Mouse (Mus musculus): ENCODE results near the gene Crb3. TPM values are rescaled to one million over a fixed set of nuclear protein-coding genes. Genes with fewer than 3 reads are reported as not detected.

Crb3 gene
- polyA plus RNA-seq (2016; fragmentation: Nextera tagmentation; extraction: Ambion mirVana), result 1.9 and 2.7 TPM in 2 replicates

GRCm38 (mm10) chr17:57058891-57059485 lies at the start of gene Crb3:
Gene Crb3 (plus strand): TSS chr17:57059105.
- H3K36me3 ChIP-seq, result no peaks in the 10 kb centered on the region
- no peaks in the 10 kb centered on the region for H3K9me3 ChIP-seq (replicated peaks)
- peaks cover 25% of the 10 kb centered on the region for H3K4me1 ChIP-seq
- no peak for DNase-seq (ENCODE audit: low spot score)
- peak within 1 kb of the TSS; percentile 78 for H3K4me3 ChIP-seq
- WGBS, result 1% methylated on average over 12 of the region's 22 CpGs
- H3K27me3 ChIP-seq (ENCODE audit: low read depth, poor library complexity, severe bottlenecking), result peaks cover 58% of the 10 kb centered on the region
- H3K27ac ChIP-seq, result peak within 1 kb of the TSS; percentile 78

DNA sequence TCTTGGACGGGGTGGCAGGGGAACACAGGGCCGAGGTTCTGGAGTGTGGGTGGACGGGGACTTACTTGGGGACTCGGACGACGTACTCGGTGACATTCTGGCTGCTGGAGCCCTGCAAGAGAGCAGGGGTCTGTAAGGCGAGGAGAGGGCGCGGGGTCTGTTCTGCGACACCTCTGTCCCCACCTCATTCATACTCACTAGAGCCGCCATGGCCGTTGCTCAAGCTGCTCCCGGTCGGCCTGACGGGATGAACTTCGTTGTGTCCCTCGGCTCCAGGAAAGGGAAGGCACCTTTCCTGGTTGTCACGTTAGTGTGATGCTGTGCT lies 48.0 kb upstream of the Crb3 start:
- WGBS, result 1% methylated on average over 19 of the region's 19 CpGs

GRCm38 (mm10) chr17:57011236-57012141 lies 47.4 kb upstream of the Crb3 start, which contains the start of the genes Gtf2f1 and Gm17949:
Gene Gtf2f1 (minus strand): TSS chr17:57011288.
Gene Gm17949 (plus strand): TSS chr17:57011469.
- peaks cover 18% of the 10 kb centered on the region for H3K4me1 ChIP-seq
- H3K4me3 ChIP-seq, result peak within 1 kb of the TSS; percentile 83
- 1% methylated on average over 51 of the region's 51 CpGs for WGBS
- DNase-seq (ENCODE audit: low spot score), result peak; percentile 97
- no peaks in the 10 kb centered on the region for H3K9me3 ChIP-seq (replicated peaks)
- H3K36me3 ChIP-seq, result peaks cover 31% of the 10 kb centered on the region
- H3K27ac ChIP-seq, result peak within 1 kb of the TSS; percentile 90
- H3K27me3 ChIP-seq (ENCODE audit: low read depth, poor library complexity, severe bottlenecking), result no peaks in the 10 kb centered on the region

More for the DNA sequence above, 48.0 kb upstream of the Crb3 start:
- Histone ChIP-seq H3K36me3 (peaks cover 37% of the 10 kb centered on the region), H3K4me1 (peaks cover 18% of the 10 kb centered on the region), H3K27ac (peak overlapping the region; percentile 84), H3K27me3 (ENCODE audit: low read depth, poor library complexity, severe bottlenecking) (no peaks in the 10 kb centered on the region), H3K9me3 (replicated peaks) (no peaks in the 10 kb centered on the region), H3K4me3 (peak overlapping the region; percentile 83)
- DNase-seq (ENCODE audit: low spot score), result no peak

DNA sequence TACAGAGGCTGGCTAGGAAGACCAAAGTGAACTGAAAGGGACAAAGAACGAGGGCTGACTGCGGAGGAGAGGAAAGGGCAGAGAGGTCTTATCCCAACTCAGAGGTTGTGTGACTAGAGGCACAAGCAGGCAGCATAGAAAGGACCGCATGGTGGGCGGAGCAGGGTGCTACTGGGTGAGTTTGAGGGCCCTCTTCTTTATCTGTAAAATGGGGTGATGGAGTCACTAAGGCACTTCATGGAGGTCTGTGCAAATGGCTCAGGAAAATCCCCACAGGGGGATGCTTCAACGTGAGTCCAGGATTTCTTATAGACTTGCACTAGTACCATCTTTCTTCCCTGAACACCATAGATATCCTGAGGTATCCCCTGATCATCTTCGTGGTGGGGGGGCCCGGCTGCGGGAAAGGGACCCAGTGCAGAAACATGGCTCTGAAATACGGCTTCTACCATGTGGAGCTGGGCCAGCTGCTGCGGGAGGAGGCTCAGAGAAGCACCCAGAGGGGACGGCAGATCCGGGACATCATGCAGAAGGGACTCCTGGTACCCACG lies 46.6 kb upstream of the Crb3 start:
- no peaks in the 10 kb centered on the region for H3K9me3 ChIP-seq (replicated peaks)
- peaks cover 18% of the 10 kb centered on the region for H3K4me1 ChIP-seq
- peak overlapping the region; percentile 83 for H3K4me3 ChIP-seq
- peak overlapping the region; percentile 90 for H3K27ac ChIP-seq
- DNase-seq (ENCODE audit: low spot score), result no peak
- no peaks in the 10 kb centered on the region for H3K27me3 ChIP-seq (ENCODE audit: low read depth, poor library complexity, severe bottlenecking)
- 78% methylated on average over 13 of the region's 13 CpGs for WGBS
- peaks cover 23% of the 10 kb centered on the region for H3K36me3 ChIP-seq

- H3K4me3 ChIP-seq, result no peak overlapping the region
- H3K9me3 ChIP-seq (replicated peaks), result no peaks in the 10 kb centered on the region
- 85% methylated on average over 2 of the region's 2 CpGs for WGBS
- no peaks in the 10 kb centered on the region for H3K4me1 ChIP-seq
- H3K36me3 ChIP-seq, result peaks cover 57% of the 10 kb centered on the region
- H3K27me3 ChIP-seq (ENCODE audit: low read depth, poor library complexity, severe bottlenecking), result no peaks in the 10 kb centered on the region
- no peak overlapping the region for H3K27ac ChIP-seq
- no peak for DNase-seq (ENCODE audit: low spot score)
These were observed 39.2 kb upstream of the Crb3 start for GRCm38 (mm10) chr17:57019693-57020092.

- Histone ChIP-seq H3K36me3 (peaks cover 70% of the 10 kb centered on the region), H3K27me3 (ENCODE audit: low read depth, poor library complexity, severe bottlenecking) (no peaks in the 10 kb centered on the region), H3K4me1 (no peaks in the 10 kb centered on the region), H3K4me3 (no peak overlapping the region), H3K27ac (no peak overlapping the region), H3K9me3 (replicated peaks) (no peaks in the 10 kb centered on the region)
- 94% methylated on average over 5 of the region's 5 CpGs for WGBS
- DNase-seq (ENCODE audit: low spot score), result no peak
These were observed 37.9 kb upstream of the Crb3 start for GRCm38 (mm10) chr17:57020960-57021359.

GRCm38 (mm10) chr17:57027471-57027870 lies 31.4 kb upstream of the Crb3 start:
- DNase-seq (ENCODE audit: low spot score), result no peak
- 91% methylated on average over 4 of the region's 4 CpGs for WGBS
- H3K27ac ChIP-seq, result no peak overlapping the region
- H3K27me3 ChIP-seq (ENCODE audit: low read depth, poor library complexity, severe bottlenecking), result no peaks in the 10 kb centered on the region
- H3K9me3 ChIP-seq (replicated peaks), result no peaks in the 10 kb centered on the region
- H3K4me3 ChIP-seq, result no peak overlapping the region
- peaks cover 15% of the 10 kb centered on the region for H3K4me1 ChIP-seq
- peaks cover 71% of the 10 kb centered on the region for H3K36me3 ChIP-seq

DNA sequence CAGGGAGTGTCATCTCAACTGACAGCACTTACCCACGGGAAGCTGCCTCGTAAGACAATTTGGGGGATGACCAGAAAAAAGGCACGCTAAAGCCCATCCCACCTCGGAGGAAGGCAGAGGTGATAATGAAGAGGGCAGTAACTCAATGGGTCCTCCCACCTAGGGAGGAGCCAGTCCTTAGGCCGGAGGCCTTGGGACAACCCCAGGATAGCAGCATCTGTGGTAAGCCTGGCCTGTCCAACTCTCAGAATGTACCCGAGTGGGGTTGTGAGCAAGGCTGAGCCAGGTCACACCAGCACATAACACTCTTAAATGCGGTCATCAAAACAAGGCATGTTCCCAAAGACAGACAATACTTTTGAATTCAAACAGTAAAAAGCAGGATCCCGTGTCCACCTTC lies 29.2 kb upstream of the Crb3 start:
- Histone ChIP-seq H3K9me3 (replicated peaks) (no peaks in the 10 kb centered on the region), H3K36me3 (peaks cover 49% of the 10 kb centered on the region), H3K27ac (no peak overlapping the region; the same call in 1 of the 2 replicates), H3K4me3 (peak overlapping the region; percentile 90), H3K4me1 (peaks cover 18% of the 10 kb centered on the region), H3K27me3 (ENCODE audit: low read depth, poor library complexity, severe bottlenecking) (no peaks in the 10 kb centered on the region)
- 45% methylated on average over 8 of the region's 8 CpGs for WGBS
- DNase-seq (ENCODE audit: low spot score), result no peak

DNA sequence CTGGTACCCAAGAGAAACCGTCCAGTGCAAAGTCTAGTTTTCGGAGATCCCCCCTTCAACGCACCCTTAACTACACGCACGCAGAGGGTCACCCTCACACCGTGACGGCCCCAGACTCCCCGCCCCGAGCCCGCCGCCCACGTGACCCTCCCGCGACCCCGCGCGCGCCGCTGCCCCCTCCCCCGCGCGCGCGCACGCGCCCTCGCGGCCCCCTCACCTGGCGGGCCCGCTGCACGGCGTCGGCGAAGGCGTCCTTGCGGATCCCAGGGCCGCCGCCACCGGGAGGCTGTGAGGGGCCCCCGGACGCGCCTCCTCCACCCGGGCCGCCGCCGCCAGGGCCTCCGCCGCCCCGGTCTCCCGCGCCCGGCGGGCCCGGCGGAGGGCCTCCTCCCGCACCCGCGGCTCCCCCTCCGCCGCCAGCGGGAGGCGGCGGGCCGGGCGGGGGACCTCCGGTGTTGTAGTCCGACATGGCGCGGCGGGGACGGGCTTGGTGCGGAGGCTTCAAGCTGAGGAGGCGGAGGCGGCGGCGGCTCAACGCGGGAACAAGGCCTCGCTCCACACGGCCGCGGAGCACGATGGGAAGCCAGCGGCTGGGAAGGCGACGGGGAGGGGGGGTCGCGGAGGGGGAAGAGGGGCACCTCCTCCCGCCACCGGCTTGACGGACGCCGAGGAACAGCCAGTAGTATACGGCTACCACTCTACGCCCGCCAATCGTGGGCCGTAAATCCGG lies 27.8 kb upstream of the Crb3 start, which contains the start of gene Khsrp:
Gene Khsrp, minus strand, starts transcription at position 592 of the 730 bp plus-strand sequence.
- Histone ChIP-seq H3K9me3 (replicated peaks) (no peaks in the 10 kb centered on the region), H3K27me3 (ENCODE audit: low read depth, poor library complexity, severe bottlenecking) (no peaks in the 10 kb centered on the region), H3K36me3 (peaks cover 35% of the 10 kb centered on the region), H3K27ac (peak within 1 kb of the TSS; percentile 100), H3K4me3 (peak within 1 kb of the TSS; percentile 90), H3K4me1 (peaks cover 18% of the 10 kb centered on the region)
- WGBS, result under 1% methylated on average over 83 of the region's 99 CpGs
- peak; percentile 95 for DNase-seq (ENCODE audit: low spot score)

GRCm38 (mm10) chr17:57031661-57032420 lies 27.1 kb upstream of the Crb3 start:
- Histone ChIP-seq H3K4me3 (peak overlapping the region; percentile 90), H3K9me3 (replicated peaks) (no peaks in the 10 kb centered on the region), H3K4me1 (peaks cover 18% of the 10 kb centered on the region), H3K27ac (peak overlapping the region; percentile 100), H3K27me3 (ENCODE audit: low read depth, poor library complexity, severe bottlenecking) (peaks cover 5% of the 10 kb centered on the region; the same call in 1 of the 2 replicates), H3K36me3 (peaks cover 27% of the 10 kb centered on the region)
- DNase-seq (ENCODE audit: low spot score), result peak; percentile 86
- WGBS, result 1% methylated on average over 38 of the region's 38 CpGs

DNA sequence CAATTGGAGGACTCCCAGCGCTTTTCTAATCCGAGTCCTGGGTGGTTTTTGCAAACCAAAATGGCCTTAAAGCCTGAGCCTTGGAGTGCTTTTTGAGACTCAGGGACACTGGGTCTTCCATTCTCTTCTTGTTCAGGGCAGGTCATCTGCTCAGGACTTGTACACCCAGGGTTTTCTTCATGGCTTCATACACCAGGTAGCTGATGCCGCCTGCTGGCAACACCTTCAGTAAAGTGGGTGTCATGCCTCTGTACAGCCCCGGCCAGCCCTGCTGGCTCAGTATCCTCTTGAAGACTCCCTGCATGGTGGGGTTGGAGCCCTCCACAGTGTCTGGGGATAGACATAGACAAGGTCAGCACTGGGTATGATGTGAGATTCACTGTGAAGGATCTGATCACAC lies 26.1 kb upstream of the Crb3 start:
- Histone ChIP-seq H3K27ac (no peak overlapping the region), H3K4me3 (peak overlapping the region; percentile 90), H3K9me3 (replicated peaks) (no peaks in the 10 kb centered on the region), H3K4me1 (peaks cover 18% of the 10 kb centered on the region), H3K27me3 (ENCODE audit: low read depth, poor library complexity, severe bottlenecking) (peaks cover 15% of the 10 kb centered on the region), H3K36me3 (peaks cover 17% of the 10 kb centered on the region)
- 87% methylated on average over 4 of the region's 4 CpGs for WGBS
- DNase-seq (ENCODE audit: low spot score), result no peak

DNA sequence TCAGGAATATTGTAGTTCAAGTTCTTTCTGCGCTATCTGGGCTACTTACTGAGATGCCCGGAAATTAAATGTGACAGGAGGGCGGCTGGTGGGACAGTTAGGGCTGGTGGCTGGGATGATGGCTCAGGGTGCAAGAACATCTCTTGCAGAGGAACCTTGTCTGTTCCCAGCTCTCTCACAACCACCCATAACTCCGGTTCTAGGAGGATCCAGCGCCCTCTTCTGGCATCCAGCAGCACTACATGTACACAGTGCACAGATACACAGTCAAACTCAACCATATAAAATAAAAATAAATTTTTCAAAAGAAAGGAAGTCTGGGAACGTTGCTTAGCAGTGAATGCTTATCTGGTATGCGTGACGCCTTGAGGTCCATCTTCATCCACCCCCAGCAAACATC lies 19.9 kb upstream of the Crb3 start:
- no peaks in the 10 kb centered on the region for H3K4me1 ChIP-seq
- WGBS, result 37% methylated on average over 8 of the region's 8 CpGs
- no peaks in the 10 kb centered on the region for H3K9me3 ChIP-seq (replicated peaks)
- H3K27ac ChIP-seq, result no peak overlapping the region
- H3K4me3 ChIP-seq, result no peak overlapping the region
- no peaks in the 10 kb centered on the region for H3K36me3 ChIP-seq
- peaks cover 35% of the 10 kb centered on the region for H3K27me3 ChIP-seq (ENCODE audit: low read depth, poor library complexity, severe bottlenecking)
- DNase-seq (ENCODE audit: low spot score), result no peak
